Mouse (Mus musculus): ENCODE data around the gene Spire2.

DNA sequence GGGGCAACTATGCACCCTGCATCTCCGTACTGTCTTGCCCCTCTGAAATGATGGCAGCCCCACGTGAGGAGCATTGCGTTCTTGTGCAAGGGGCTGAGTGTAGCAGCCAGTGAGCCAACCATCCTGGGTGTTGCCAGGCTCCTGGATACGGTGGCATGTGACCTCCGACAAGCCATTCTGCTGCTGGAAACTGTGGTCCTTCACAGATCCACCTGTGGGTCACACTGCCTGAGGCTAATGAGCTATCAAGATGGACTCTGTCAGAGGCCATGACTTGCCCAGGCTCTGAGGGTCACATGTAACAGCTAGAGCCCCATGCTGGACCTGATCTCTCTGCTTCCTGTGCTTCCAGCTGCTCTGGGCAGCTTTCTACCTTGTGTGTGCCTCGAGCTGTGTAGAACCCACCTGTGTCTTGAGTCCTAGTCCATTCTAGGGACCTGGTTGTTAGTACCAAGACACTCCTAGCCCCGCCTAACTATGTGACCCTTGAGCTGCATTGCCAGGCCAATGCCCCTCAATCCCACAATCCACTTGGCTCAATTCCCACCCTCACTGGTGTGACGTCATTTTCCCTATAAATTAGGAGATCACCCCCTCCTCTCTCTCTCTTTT, 84.5 kb downstream of the Spire2 start:
- no peak for TF ChIP-seq CTCF (conservative IDR thresholded peaks at IDR 0.05; ENCODE audit: low read length)
- TF ChIP-seq NANOG (IDR thresholded peaks at IDR 0.05; ENCODE audit: borderline replicate concordance, low read length), result no peak

Data from E14TG2a.4 (cell line).